Mouse (Mus musculus): ENCODE results near the gene Slc25a35.

DNA sequence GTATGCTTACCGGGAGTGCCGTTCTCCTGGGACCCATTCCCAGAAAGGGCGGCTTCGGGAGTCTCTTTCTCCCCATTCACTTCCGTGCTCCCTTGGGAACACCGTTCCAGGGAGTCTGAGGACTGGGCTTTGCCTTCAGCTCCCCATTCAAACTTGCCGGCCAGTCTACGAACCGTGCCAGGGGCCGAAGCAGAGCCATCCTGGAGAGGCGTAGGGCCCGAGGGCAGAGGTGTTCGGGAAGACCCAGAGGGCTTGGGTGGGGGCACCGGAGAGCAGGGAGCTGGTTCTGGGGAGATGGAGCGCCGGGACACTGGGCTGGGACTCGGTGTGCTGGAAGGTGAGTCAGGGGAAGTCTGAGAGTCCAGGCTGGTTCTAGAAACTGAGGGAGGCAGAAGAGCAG is 13.5 kb upstream of the Slc25a35 start:
- TF ChIP-seq CTCF (IDR thresholded peaks at IDR 0.05) (no peak), EP300 (IDR thresholded peaks at IDR 0.05) (no peak)

All from lung, postnatal 0 days (tissue).